Mouse (Mus musculus): Measurements from ENCODE around the gene Stat2. TPM values are rescaled to one million over a fixed set of nuclear protein-coding genes. Genes with fewer than 3 reads are reported as not detected.
"Not testable (repeated sequence)": the region's sequence is repeated elsewhere in the genome, so short reads cannot be mapped to it uniquely, and the experiment has no call there.

Stat2 gene
- polyA plus RNA-seq, 1 experiment: 34.4 TPM

- DNase-seq: no peak
- no peak overlapping the region for H3K4me3 ChIP-seq (replicated peaks; ENCODE audit: extremely low read depth, low read depth, low read length)
- TF ChIP-seq POLR2A (IDR thresholded peaks at IDR 0.05; ENCODE audit: borderline replicate concordance, extremely low read depth, low read depth, low read length): no peak
- TF ChIP-seq CTCF (IDR thresholded peaks at IDR 0.05; ENCODE audit: insufficient read depth, low read length): no peak
Observed at GRCm38 (mm10) chr10:128269206-128269910, 1.0 kb upstream of the Stat2 start.

GRCm38 (mm10) chr10:128270866-128271265 is 507 bp downstream of the Stat2 start:
- Histone ChIP-seq H3K4me1 (ENCODE audit: control insufficient read depth, insufficient read depth, low read length) (no peaks in the 10 kb centered on the region; the same call in 1 of the 2 replicates), H3K4me3 (replicated peaks; ENCODE audit: extremely low read depth, low read depth, low read length) (peak overlapping the region; percentile 96)
- TF ChIP-seq CTCF (IDR thresholded peaks at IDR 0.05; ENCODE audit: insufficient read depth, low read length) (no peak), POLR2A (IDR thresholded peaks at IDR 0.05; ENCODE audit: borderline replicate concordance, extremely low read depth, low read depth, low read length) (no peak)
- 27% methylated on average over 7 of the region's 7 CpGs for WGBS
- no peak for DNase-seq

More at GRCm38 (mm10) chr10:128269206-128269910, 1.0 kb upstream of the Stat2 start:
- 86% methylated on average over 16 of the region's 16 CpGs for WGBS
- H3K4me1 ChIP-seq (ENCODE audit: control insufficient read depth, insufficient read depth, low read length): no peaks in the 10 kb centered on the region; the same call in 1 of the 2 replicates

GRCm38 (mm10) chr10:128271883-128272282 is 1.5 kb downstream of the Stat2 start:
- Histone ChIP-seq H3K4me1 (ENCODE audit: control insufficient read depth, insufficient read depth, low read length) (no peaks in the 10 kb centered on the region; the same call in 1 of the 2 replicates), H3K4me3 (replicated peaks; ENCODE audit: extremely low read depth, low read depth, low read length) (no peak overlapping the region)
- no peak for DNase-seq
- TF ChIP-seq POLR2A (IDR thresholded peaks at IDR 0.05; ENCODE audit: borderline replicate concordance, extremely low read depth, low read depth, low read length) (no peak), CTCF (IDR thresholded peaks at IDR 0.05; ENCODE audit: insufficient read depth, low read length) (no peak)
- 52% methylated on average over 2 of the region's 2 CpGs for WGBS

GRCm38 (mm10) chr10:128272819-128273439 is 2.6 kb downstream of the Stat2 start:
- not testable (repeated sequence) for H3K4me3 ChIP-seq (replicated peaks; ENCODE audit: extremely low read depth, low read depth, low read length); H3K4me1 ChIP-seq (ENCODE audit: control insufficient read depth, insufficient read depth, low read length); DNase-seq
- 80% methylated on average over 7 of the region's 7 CpGs for WGBS

GRCm38 (mm10) chr10:128275374-128275773 is 5.0 kb downstream of the Stat2 start:
- H3K4me1 ChIP-seq (ENCODE audit: control insufficient read depth, insufficient read depth, low read length); H3K4me3 ChIP-seq (replicated peaks; ENCODE audit: extremely low read depth, low read depth, low read length); DNase-seq: not testable (repeated sequence)
- 66% methylated on average over 1 of the region's 1 CpGs for WGBS

- no peaks in the 10 kb centered on the region for H3K4me1 ChIP-seq (ENCODE audit: control insufficient read depth, insufficient read depth, low read length)
- TF ChIP-seq POLR2A (IDR thresholded peaks at IDR 0.05; ENCODE audit: borderline replicate concordance, extremely low read depth, low read depth, low read length) (no peak), CTCF (IDR thresholded peaks at IDR 0.05; ENCODE audit: insufficient read depth, low read length) (no peak)
- DNase-seq: no peak
- H3K4me3 ChIP-seq (replicated peaks; ENCODE audit: extremely low read depth, low read depth, low read length): no peak overlapping the region
- 72% methylated on average over 6 of the region's 6 CpGs for WGBS
Observed at GRCm38 (mm10) chr10:128278158-128278557, 7.8 kb downstream of the Stat2 start.

- WGBS: 82% methylated on average over 6 of the region's 6 CpGs
- TF ChIP-seq CTCF (IDR thresholded peaks at IDR 0.05; ENCODE audit: insufficient read depth, low read length) (no peak), POLR2A (IDR thresholded peaks at IDR 0.05; ENCODE audit: borderline replicate concordance, extremely low read depth, low read depth, low read length) (no peak)
- Histone ChIP-seq H3K4me3 (replicated peaks; ENCODE audit: extremely low read depth, low read depth, low read length) (no peak overlapping the region), H3K4me1 (ENCODE audit: control insufficient read depth, insufficient read depth, low read length) (no peaks in the 10 kb centered on the region)
- DNase-seq: no peak
Observed at GRCm38 (mm10) chr10:128280943-128281342, 10.6 kb downstream of the Stat2 start.

- 90% methylated on average over 14 of the region's 14 CpGs for WGBS
Observed at GRCm38 (mm10) chr10:128281682-128282081, 11.3 kb downstream of the Stat2 start.

GRCm38 (mm10) chr10:128282886-128283450 is 12.6 kb downstream of the Stat2 start:
- Histone ChIP-seq H3K4me3 (replicated peaks; ENCODE audit: extremely low read depth, low read depth, low read length) (no peak overlapping the region), H3K4me1 (ENCODE audit: control insufficient read depth, insufficient read depth, low read length) (no peaks in the 10 kb centered on the region)
- no peak for TF ChIP-seq CTCF (IDR thresholded peaks at IDR 0.05; ENCODE audit: insufficient read depth, low read length)
- TF ChIP-seq POLR2A (IDR thresholded peaks at IDR 0.05; ENCODE audit: borderline replicate concordance, extremely low read depth, low read depth, low read length): no peak
- no peak for DNase-seq
- WGBS: 73% methylated on average over 20 of the region's 20 CpGs

More at GRCm38 (mm10) chr10:128281682-128282081, 11.3 kb downstream of the Stat2 start:
- DNase-seq: no peak
- no peak overlapping the region for H3K4me3 ChIP-seq (replicated peaks; ENCODE audit: extremely low read depth, low read depth, low read length)
- TF ChIP-seq CTCF (IDR thresholded peaks at IDR 0.05; ENCODE audit: insufficient read depth, low read length) (no peak), POLR2A (IDR thresholded peaks at IDR 0.05; ENCODE audit: borderline replicate concordance, extremely low read depth, low read depth, low read length) (no peak)
- no peaks in the 10 kb centered on the region for H3K4me1 ChIP-seq (ENCODE audit: control insufficient read depth, insufficient read depth, low read length)
